Mouse (Mus musculus) ES-E14 (cell line): Measurements from ENCODE around the gene Aebp2.

ENCODE experiments used
- CHD2 ChIP-seq: IDR thresholded peaks from 2 replicates; pipeline ENCODE4 v1.6.1; 2014; ENCODE audit warnings: mild to moderate bottlenecking, low read depth, low read length, inconsistent platforms
- HCFC1 ChIP-seq: IDR thresholded peaks from 2 replicates; pipeline ENCODE4 v1.6.1; 2012; ENCODE audit warnings: low read length, inconsistent platforms, borderline replicate concordance; ENCODE audit not compliant: insufficient read depth

- TF ChIP-seq HCFC1 (no peak), CHD2 (no peak)
These were observed 52.0 kb downstream of the Aebp2 start for GRCm38 (mm10) chr6:140674414-140674813.
